Comparison of ENCODE assay signal across 8 mouse cellular contexts in the genomic region with DNA sequence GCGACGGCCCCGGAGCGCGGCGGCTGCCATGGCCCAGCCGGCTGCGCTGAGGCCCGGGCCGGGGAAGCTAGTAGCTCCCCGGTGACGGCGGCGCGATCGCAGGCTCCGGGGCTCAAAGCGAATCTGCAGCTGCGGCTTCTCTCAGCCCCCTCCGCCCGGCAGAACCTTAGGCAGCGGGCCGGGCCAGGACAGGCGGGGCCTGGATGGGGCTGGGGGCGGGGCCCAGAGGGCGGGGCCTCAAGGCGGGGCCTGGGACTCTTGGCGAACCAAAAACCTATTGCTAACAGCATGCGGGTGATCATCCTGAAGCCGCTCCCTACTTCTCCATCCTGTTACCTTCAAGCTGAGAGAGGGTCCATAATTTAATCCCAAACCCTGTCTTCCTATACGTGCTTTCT. TPM values are rescaled to one million over a fixed set of nuclear protein-coding genes. Genes with fewer than 3 reads are reported as not detected.
DNase-seq lines count a peak whose midpoint lies in the region; ATAC-seq and TF ChIP-seq lines count a peak whose summit lies in the region.

Cep85l (minus strand) TSS at position 239 of the 398 bp plus-strand sequence.

- peak within 1 kb of the TSS; percentile 85 for H3K4me3 ChIP-seq in bone marrow macrophage, adult 2 months (ENCODE audit: insufficient read depth, low read length)
- H3K4me3 ChIP-seq in embryonic facial prominence, embryonic 15.5 days (replicated peaks), result peak within 1 kb of the TSS; percentile 86
- peak within 1 kb of the TSS; percentile 91 for H3K4me3 ChIP-seq in kidney, embryonic 14.5 days (ENCODE audit: low read length)
- H3K4me3 ChIP-seq in limb, embryonic 14.5 days (replicated peaks; ENCODE audit: low read length), result peak within 1 kb of the TSS; percentile 95
- peak within 1 kb of the TSS; percentile 98 for H3K4me3 ChIP-seq in midbrain, embryonic 16.5 days (ENCODE audit: low read depth, low read length)
- peak within 1 kb of the TSS; percentile 87 for H3K4me3 ChIP-seq in spleen, adult 2 months (ENCODE audit: extremely low read depth, insufficient read depth, insufficient read length)

- TF ChIP-seq CTCF in bone marrow macrophage, adult 2 months (IDR thresholded peaks at IDR 0.05; ENCODE audit: low read depth, low read length), result no peak
- no peak for TF ChIP-seq CTCF in spleen, adult 2 months (IDR thresholded peaks at IDR 0.05; ENCODE audit: extremely low read depth, insufficient read depth, insufficient read length, insufficient replicate concordance)

- no peak for TF ChIP-seq POLR2A in bone marrow macrophage, adult 2 months (IDR thresholded peaks at IDR 0.05; ENCODE audit: borderline replicate concordance, low read depth, low read length)
- TF ChIP-seq POLR2A in limb, embryonic 14.5 days (IDR thresholded peaks at IDR 0.05; ENCODE audit: borderline replicate concordance, extremely low read depth, insufficient read depth, insufficient read length), result 0 out of 2 replicates have a peak, but pooled peaks have one; percentile 61
- TF ChIP-seq POLR2A in spleen, adult 2 months (IDR thresholded peaks at IDR 0.05; ENCODE audit: low read depth, low read length), result peak; percentile 46

- H3K36me3 ChIP-seq in embryonic facial prominence, embryonic 15.5 days, result no peaks in the 10 kb centered on the region
- no peaks in the 10 kb centered on the region for H3K36me3 ChIP-seq in kidney, embryonic 14.5 days (ENCODE audit: control insufficient read depth, insufficient read depth, low read length)
- H3K36me3 ChIP-seq in limb, embryonic 14.5 days (ENCODE audit: control insufficient read depth, insufficient read depth, low read length), result no peaks in the 10 kb centered on the region
- no peaks in the 10 kb centered on the region for H3K36me3 ChIP-seq in midbrain, embryonic 16.5 days (ENCODE audit: control insufficient read depth, insufficient read depth, low read length)
- H3K36me3 ChIP-seq in spleen, adult 2 months (ENCODE audit: control insufficient read depth, insufficient read depth, low read length), result no peaks in the 10 kb centered on the region

- peak; percentile 99 for ATAC-seq in embryonic facial prominence, embryonic 15.5 days (ENCODE audit: insufficient number of reproducible peaks, low FRiP score, low TSS enrichment, low read depth)
- ATAC-seq in kidney, embryonic 14.5 days (ENCODE audit: low FRiP score, low TSS enrichment), result peak; percentile 99
- peak; percentile 98 for ATAC-seq in limb, embryonic 14.5 days (ENCODE audit: low FRiP score, low read depth)
- ATAC-seq in midbrain, embryonic 16.5 days, result peak; percentile 99

- peak within 1 kb of the TSS; percentile 57 for H3K27ac ChIP-seq in bone marrow macrophage, adult 2 months (ENCODE audit: insufficient read depth, low read depth, low read length)
- H3K27ac ChIP-seq in embryonic facial prominence, embryonic 15.5 days (replicated peaks), result peak within 1 kb of the TSS; percentile 98
- peak within 1 kb of the TSS; percentile 93 for H3K27ac ChIP-seq in kidney, embryonic 14.5 days (ENCODE audit: low read depth, low read length)
- peak within 1 kb of the TSS; percentile 98 for H3K27ac ChIP-seq in limb, embryonic 14.5 days (replicated peaks; ENCODE audit: low read depth, low read length)
- H3K27ac ChIP-seq in midbrain, embryonic 16.5 days (ENCODE audit: low read length), result peak within 1 kb of the TSS; percentile 96
- peak within 1 kb of the TSS; percentile 96 for H3K27ac ChIP-seq in spleen, adult 2 months (ENCODE audit: insufficient read depth, low read length)

- H3K4me1 ChIP-seq in bone marrow macrophage, adult 2 months (ENCODE audit: control insufficient read depth, insufficient read depth, low read length), result peaks cover 7% of the 10 kb centered on the region
- peaks cover 3% of the 10 kb centered on the region for H3K4me1 ChIP-seq in embryonic facial prominence, embryonic 15.5 days
- H3K4me1 ChIP-seq in kidney, embryonic 14.5 days (ENCODE audit: control insufficient read depth, insufficient read depth, low read length), result peaks cover 9% of the 10 kb centered on the region; the same call in 1 of the 2 replicates
- peaks cover 21% of the 10 kb centered on the region for H3K4me1 ChIP-seq in limb, embryonic 14.5 days (ENCODE audit: control insufficient read depth, insufficient read depth, low read length)
- peaks cover 18% of the 10 kb centered on the region for H3K4me1 ChIP-seq in midbrain, embryonic 16.5 days (ENCODE audit: control insufficient read depth, insufficient read depth, low read length)
- H3K4me1 ChIP-seq in spleen, adult 2 months (ENCODE audit: control insufficient read depth, insufficient read depth, insufficient read length), result peaks cover 2% of the 10 kb centered on the region

- peak; percentile 88 for DNase-seq in B cell, adult 2 months
- peak; percentile 88 to 91 for DNase-seq in heart, adult 9 months (ENCODE audit: low spot score in 2 of 2)
- DNase-seq in limb, embryonic 14.5 days (ENCODE audit: low spot score), result peak; percentile 93
- peak; percentile 66 to 79 for DNase-seq in spleen, adult 2 months (ENCODE audit: low read depth in 1 of 2, low spot score in 2 of 2)

- peak within 1 kb of the TSS; percentile 57 for H3K4me2 ChIP-seq in embryonic facial prominence, embryonic 15.5 days (replicated peaks)
- peak within 1 kb of the TSS; percentile 74 for H3K4me2 ChIP-seq in kidney, embryonic 14.5 days (replicated peaks; ENCODE audit: low read depth, low read length)
- H3K4me2 ChIP-seq in limb, embryonic 14.5 days (replicated peaks; ENCODE audit: low read depth, low read length, severe bottlenecking), result peak within 1 kb of the TSS; percentile 59
- peak within 1 kb of the TSS; percentile 60 for H3K4me2 ChIP-seq in midbrain, embryonic 16.5 days (ENCODE audit: low read length)

- no peaks in the 10 kb centered on the region for H3K9me3 ChIP-seq in embryonic facial prominence, embryonic 15.5 days (replicated peaks)
- H3K9me3 ChIP-seq in kidney, embryonic 14.5 days (ENCODE audit: control insufficient read depth, low read length), result no peaks in the 10 kb centered on the region
- H3K9me3 ChIP-seq in limb, embryonic 14.5 days (ENCODE audit: control insufficient read depth, low read length), result no peaks in the 10 kb centered on the region
- H3K9me3 ChIP-seq in midbrain, embryonic 16.5 days (replicated peaks; ENCODE audit: control insufficient read depth, low read length, poor library complexity, severe bottlenecking), result no peaks in the 10 kb centered on the region

- under 1% methylated on average over 31 of the region's 31 CpGs for WGBS in embryonic facial prominence, embryonic 15.5 days
- WGBS in kidney, embryonic 14.5 days, result under 1% methylated on average over 26 of the region's 31 CpGs
- WGBS in limb, embryonic 14.5 days, result 3% methylated on average over 29 of the region's 31 CpGs
- WGBS in midbrain, embryonic 16.5 days, result under 1% methylated on average over 29 of the region's 31 CpGs
- WGBS in spleen, adult 2 months, result under 1% methylated on average over 31 of the region's 31 CpGs

- peak within 1 kb of the TSS; percentile 68 for H3K9ac ChIP-seq in embryonic facial prominence, embryonic 15.5 days
- H3K9ac ChIP-seq in kidney, embryonic 14.5 days (ENCODE audit: low read depth, low read length), result peak within 1 kb of the TSS; percentile 96
- peak within 1 kb of the TSS; percentile 98 for H3K9ac ChIP-seq in limb, embryonic 14.5 days (ENCODE audit: low read depth, low read length, severe bottlenecking)
- H3K9ac ChIP-seq in midbrain, embryonic 16.5 days (ENCODE audit: low read depth, low read length), result peak within 1 kb of the TSS; percentile 99

- H3K27me3 ChIP-seq in embryonic facial prominence, embryonic 15.5 days, result no peaks in the 10 kb centered on the region
- H3K27me3 ChIP-seq in kidney, embryonic 14.5 days (ENCODE audit: control insufficient read depth, insufficient read depth, low read length), result no peaks in the 10 kb centered on the region
- H3K27me3 ChIP-seq in limb, embryonic 14.5 days (ENCODE audit: control insufficient read depth, insufficient read depth, low read length), result no peaks in the 10 kb centered on the region
- no peaks in the 10 kb centered on the region for H3K27me3 ChIP-seq in midbrain, embryonic 16.5 days (ENCODE audit: control insufficient read depth, insufficient read depth, low read depth, low read length)
- H3K27me3 ChIP-seq in spleen, adult 2 months (ENCODE audit: control insufficient read depth, insufficient read depth, low read length), result peaks cover 2% of the 10 kb centered on the region; the same call in 1 of the 2 replicates

RNA-seq across cellular contexts. Expression of gene Cep85l, which starts in this region (rescaled TPM):
- polyA plus RNA-seq in bone marrow macrophage, adult 2 months (2012; ENCODE audit: insufficient read depth, insufficient read length, missing spikeins), result 4.1 and 9.5 TPM in 2 replicates
- 3.9 and 6.1 TPM in 2 replicates for polyA plus RNA-seq in embryonic facial prominence, embryonic 15.5 days (2015; fragmentation: Nextera tagmentation; extraction: Ambion mirVana)
- 6.5 and 7.7 TPM in 2 replicates for polyA plus RNA-seq in kidney, embryonic 14.5 days (2014; fragmentation: Nextera tagmentation; extraction: Ambion mirVana)
- polyA plus RNA-seq in limb, embryonic 14.5 days (2012; rRNA removed), result 8.1 and 9.2 TPM in 2 replicates
- 9.8 and 9.9 TPM in 2 replicates for polyA plus RNA-seq in limb, embryonic 14.5 days (2014; fragmentation: Nextera tagmentation; extraction: Ambion mirVana)
- 3.9 TPM in 2 replicates for polyA plus RNA-seq in midbrain, embryonic 16.5 days (2015; fragmentation: Nextera tagmentation; extraction: Ambion mirVana)
- 1.2 and 1.4 TPM in 2 replicates for polyA plus RNA-seq in spleen, adult 2 months (2012; rRNA removed)

Comparison
In these comparisons a context has a peak if more than half of its experiments do, and no peak if none do; other contexts are left out.
1. Peak in every context shown above with its lines: DNase-seq, ATAC-seq, H3K4me3 ChIP-seq and H3K27ac ChIP-seq.